Mouse (Mus musculus): ENCODE results near the gene Hipk2. TPM values are rescaled to one million over a fixed set of nuclear protein-coding genes. Genes with fewer than 3 reads are reported as not detected.

Hipk2 gene
- polyA plus RNA-seq, 1 experiment from 2014 or later = 12.7 TPM

DNA sequence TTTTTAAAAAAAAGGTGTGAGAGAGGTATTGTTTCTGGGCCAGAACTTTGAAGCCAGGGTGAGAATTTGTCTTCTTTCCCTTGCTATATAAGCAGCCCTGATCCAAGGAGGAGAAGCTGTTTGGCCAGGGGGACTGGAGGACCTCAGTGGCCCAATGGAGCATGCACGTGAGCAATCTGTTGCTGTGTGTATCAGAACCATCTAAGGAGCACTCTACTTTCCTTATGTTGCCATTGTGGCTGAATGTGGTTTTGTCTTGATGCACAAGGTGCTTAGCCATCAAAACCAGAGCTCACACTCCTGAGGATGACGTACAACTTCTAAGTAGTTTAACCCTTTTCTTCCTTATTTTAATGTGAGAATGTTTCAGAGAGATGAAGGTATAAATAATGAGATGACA is 41.2 kb downstream of the Hipk2 start:
- H3K27ac ChIP-seq (replicated peaks; ENCODE audit: low read depth, low read length) = no peak overlapping the region
- ATAC-seq (replicated peaks; ENCODE audit: insufficient number of reproducible peaks, low FRiP score, low TSS enrichment, low read depth) = no peak
- no peaks in the 10 kb centered on the region for H3K27me3 ChIP-seq (ENCODE audit: control insufficient read depth, insufficient read depth, low read length)
- no peak for DNase-seq (ENCODE audit: low spot score)
- 87% methylated on average over 2 of the region's 2 CpGs for WGBS
- no peak overlapping the region for H3K4me2 ChIP-seq (ENCODE audit: low read depth, low read length)
- no peak overlapping the region for H3K9ac ChIP-seq (replicated peaks; ENCODE audit: low read length)
- no peak overlapping the region for H3K4me3 ChIP-seq (ENCODE audit: low read depth, low read length)
- no peaks in the 10 kb centered on the region for H3K9me3 ChIP-seq (replicated peaks; ENCODE audit: control insufficient read depth, low read length)
- H3K36me3 ChIP-seq (replicated peaks; ENCODE audit: control insufficient read depth, insufficient read depth, low read depth, low read length) = no peaks in the 10 kb centered on the region
- no peaks in the 10 kb centered on the region; the same call in 1 of the 2 replicates for H3K4me1 ChIP-seq (ENCODE audit: control insufficient read depth, insufficient read depth, low read length)

DNA sequence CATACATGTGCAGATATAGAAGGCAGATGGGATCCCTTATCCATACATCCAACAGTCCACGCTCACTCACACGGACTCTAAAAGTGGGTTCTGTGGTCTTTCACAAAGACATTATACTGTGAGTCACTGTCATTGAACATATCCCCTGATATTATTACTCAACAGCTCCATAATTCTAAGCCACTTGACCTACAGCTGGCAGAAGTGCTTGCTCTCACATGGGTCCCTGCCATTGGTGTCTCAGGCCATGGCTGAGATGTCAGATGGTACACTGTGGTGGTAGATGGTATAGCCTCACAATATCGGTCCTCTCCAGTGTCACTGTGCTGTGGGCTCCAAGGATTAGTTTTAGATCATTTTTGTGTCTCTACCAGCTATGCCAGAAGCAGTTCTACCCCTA is 42.2 kb downstream of the Hipk2 start:
- Histone ChIP-seq H3K9me3 (replicated peaks; ENCODE audit: control insufficient read depth, low read length) (no peaks in the 10 kb centered on the region), H3K36me3 (replicated peaks; ENCODE audit: control insufficient read depth, insufficient read depth, low read depth, low read length) (no peaks in the 10 kb centered on the region), H3K27ac (replicated peaks; ENCODE audit: low read depth, low read length) (no peak overlapping the region), H3K4me3 (ENCODE audit: low read depth, low read length) (no peak overlapping the region), H3K4me1 (ENCODE audit: control insufficient read depth, insufficient read depth, low read length) (no peaks in the 10 kb centered on the region; the same call in 1 of the 2 replicates), H3K9ac (replicated peaks; ENCODE audit: low read length) (no peak overlapping the region), H3K4me2 (ENCODE audit: low read depth, low read length) (no peak overlapping the region), H3K27me3 (ENCODE audit: control insufficient read depth, insufficient read depth, low read length) (no peaks in the 10 kb centered on the region)
- ATAC-seq (replicated peaks; ENCODE audit: insufficient number of reproducible peaks, low FRiP score, low TSS enrichment, low read depth) = no peak
- 95% methylated on average over 3 of the region's 3 CpGs for WGBS
- DNase-seq (ENCODE audit: low spot score) = no peak

- no peak overlapping the region for H3K27ac ChIP-seq (replicated peaks; ENCODE audit: low read depth, low read length)
- H3K4me1 ChIP-seq (ENCODE audit: control insufficient read depth, insufficient read depth, low read length) = no peaks in the 10 kb centered on the region; the same call in 1 of the 2 replicates
- ATAC-seq (replicated peaks; ENCODE audit: insufficient number of reproducible peaks, low FRiP score, low TSS enrichment, low read depth) = no peak
- no peak overlapping the region for H3K4me3 ChIP-seq (ENCODE audit: low read depth, low read length)
- no peak for DNase-seq (ENCODE audit: low spot score)
- no peak overlapping the region for H3K4me2 ChIP-seq (ENCODE audit: low read depth, low read length)
- 85% methylated on average over 3 of the region's 3 CpGs for WGBS
- no peaks in the 10 kb centered on the region for H3K9me3 ChIP-seq (replicated peaks; ENCODE audit: control insufficient read depth, low read length)
- H3K27me3 ChIP-seq (ENCODE audit: control insufficient read depth, insufficient read depth, low read length) = no peaks in the 10 kb centered on the region
- H3K36me3 ChIP-seq (replicated peaks; ENCODE audit: control insufficient read depth, insufficient read depth, low read depth, low read length) = no peaks in the 10 kb centered on the region
- no peak overlapping the region for H3K9ac ChIP-seq (replicated peaks; ENCODE audit: low read length)
Measured at GRCm38 (mm10) chr6:38829452-38829851, 46.5 kb downstream of the Hipk2 start.

DNA sequence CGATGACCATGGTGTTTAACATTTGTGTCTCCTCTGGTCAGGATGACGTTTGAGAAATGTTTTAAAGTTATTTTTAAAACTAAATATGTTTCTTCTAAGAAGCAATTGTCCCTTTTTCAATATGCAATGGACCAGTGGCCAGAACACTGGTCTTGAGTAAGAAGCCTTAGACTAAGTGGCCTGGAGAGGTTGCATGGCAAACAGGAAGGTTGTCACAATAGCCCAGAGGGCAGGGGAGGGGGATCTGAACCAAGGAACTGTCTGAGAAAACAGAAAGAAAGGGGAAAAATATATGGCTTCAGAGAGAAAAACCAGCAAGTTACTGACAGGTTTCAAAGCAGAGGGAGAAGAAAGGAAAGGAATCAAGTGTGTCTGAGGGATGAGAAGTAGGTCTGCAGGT is 47.8 kb downstream of the Hipk2 start:
- DNase-seq (ENCODE audit: low spot score) (no peak), ATAC-seq (replicated peaks; ENCODE audit: insufficient number of reproducible peaks, low FRiP score, low TSS enrichment, low read depth) (no peak)
- no peaks in the 10 kb centered on the region for H3K36me3 ChIP-seq (replicated peaks; ENCODE audit: control insufficient read depth, insufficient read depth, low read depth, low read length)
- no peaks in the 10 kb centered on the region for H3K9me3 ChIP-seq (replicated peaks; ENCODE audit: control insufficient read depth, low read length)
- 88% methylated on average over 2 of the region's 2 CpGs for WGBS
- H3K4me1 ChIP-seq (ENCODE audit: control insufficient read depth, insufficient read depth, low read length) = no peaks in the 10 kb centered on the region; the same call in 1 of the 2 replicates
- H3K9ac ChIP-seq (replicated peaks; ENCODE audit: low read length) = no peak overlapping the region
- H3K4me2 ChIP-seq (ENCODE audit: low read depth, low read length) = no peak overlapping the region
- no peak overlapping the region for H3K4me3 ChIP-seq (ENCODE audit: low read depth, low read length)
- H3K27ac ChIP-seq (replicated peaks; ENCODE audit: low read depth, low read length) = no peak overlapping the region
- no peaks in the 10 kb centered on the region for H3K27me3 ChIP-seq (ENCODE audit: control insufficient read depth, insufficient read depth, low read length)

GRCm38 (mm10) chr6:38827435-38827834 is 48.5 kb downstream of the Hipk2 start:
- Histone ChIP-seq H3K4me3 (ENCODE audit: low read depth, low read length) (no peak overlapping the region), H3K4me2 (ENCODE audit: low read depth, low read length) (no peak overlapping the region), H3K9me3 (replicated peaks; ENCODE audit: control insufficient read depth, low read length) (no peaks in the 10 kb centered on the region), H3K36me3 (replicated peaks; ENCODE audit: control insufficient read depth, insufficient read depth, low read depth, low read length) (no peaks in the 10 kb centered on the region), H3K4me1 (ENCODE audit: control insufficient read depth, insufficient read depth, low read length) (no peaks in the 10 kb centered on the region; the same call in 1 of the 2 replicates), H3K27ac (replicated peaks; ENCODE audit: low read depth, low read length) (no peak overlapping the region), H3K9ac (replicated peaks; ENCODE audit: low read length) (no peak overlapping the region), H3K27me3 (ENCODE audit: control insufficient read depth, insufficient read depth, low read length) (no peaks in the 10 kb centered on the region)
- DNase-seq (ENCODE audit: low spot score) (no peak), ATAC-seq (replicated peaks; ENCODE audit: insufficient number of reproducible peaks, low FRiP score, low TSS enrichment, low read depth) (no peak)
- WGBS = 76% methylated on average over 5 of the region's 5 CpGs

GRCm38 (mm10) chr6:38826857-38827256 is 49.1 kb downstream of the Hipk2 start:
- Histone ChIP-seq H3K4me1 (ENCODE audit: control insufficient read depth, insufficient read depth, low read length) (no peaks in the 10 kb centered on the region), H3K9ac (replicated peaks; ENCODE audit: low read length) (no peak overlapping the region), H3K27me3 (ENCODE audit: control insufficient read depth, insufficient read depth, low read length) (no peaks in the 10 kb centered on the region), H3K4me2 (ENCODE audit: low read depth, low read length) (no peak overlapping the region), H3K9me3 (replicated peaks; ENCODE audit: control insufficient read depth, low read length) (no peaks in the 10 kb centered on the region), H3K4me3 (ENCODE audit: low read depth, low read length) (no peak overlapping the region), H3K36me3 (replicated peaks; ENCODE audit: control insufficient read depth, insufficient read depth, low read depth, low read length) (no peaks in the 10 kb centered on the region), H3K27ac (replicated peaks; ENCODE audit: low read depth, low read length) (no peak overlapping the region)
- 61% methylated on average over 3 of the region's 3 CpGs for WGBS
- no peak for ATAC-seq (replicated peaks; ENCODE audit: insufficient number of reproducible peaks, low FRiP score, low TSS enrichment, low read depth)
- DNase-seq (ENCODE audit: low spot score) = no peak

GRCm38 (mm10) chr6:38825886-38826285 is 50.1 kb downstream of the Hipk2 start:
- Histone ChIP-seq H3K36me3 (replicated peaks; ENCODE audit: control insufficient read depth, insufficient read depth, low read depth, low read length) (no peaks in the 10 kb centered on the region), H3K27me3 (ENCODE audit: control insufficient read depth, insufficient read depth, low read length) (no peaks in the 10 kb centered on the region), H3K9ac (replicated peaks; ENCODE audit: low read length) (no peak overlapping the region), H3K9me3 (replicated peaks; ENCODE audit: control insufficient read depth, low read length) (no peaks in the 10 kb centered on the region), H3K4me2 (ENCODE audit: low read depth, low read length) (no peak overlapping the region), H3K4me1 (ENCODE audit: control insufficient read depth, insufficient read depth, low read length) (no peaks in the 10 kb centered on the region), H3K27ac (replicated peaks; ENCODE audit: low read depth, low read length) (no peak overlapping the region), H3K4me3 (ENCODE audit: low read depth, low read length) (no peak overlapping the region)
- no peak for DNase-seq (ENCODE audit: low spot score)
- ATAC-seq (replicated peaks; ENCODE audit: insufficient number of reproducible peaks, low FRiP score, low TSS enrichment, low read depth) = no peak

GRCm38 (mm10) chr6:38823827-38824226 is 52.1 kb downstream of the Hipk2 start:
- DNase-seq (ENCODE audit: low spot score) (no peak), ATAC-seq (replicated peaks; ENCODE audit: insufficient number of reproducible peaks, low FRiP score, low TSS enrichment, low read depth) (no peak)
- Histone ChIP-seq H3K27ac (replicated peaks; ENCODE audit: low read depth, low read length) (no peak overlapping the region), H3K4me2 (ENCODE audit: low read depth, low read length) (no peak overlapping the region), H3K36me3 (replicated peaks; ENCODE audit: control insufficient read depth, insufficient read depth, low read depth, low read length) (no peaks in the 10 kb centered on the region), H3K4me3 (ENCODE audit: low read depth, low read length) (no peak overlapping the region), H3K27me3 (ENCODE audit: control insufficient read depth, insufficient read depth, low read length) (no peaks in the 10 kb centered on the region), H3K9ac (replicated peaks; ENCODE audit: low read length) (no peak overlapping the region), H3K4me1 (ENCODE audit: control insufficient read depth, insufficient read depth, low read length) (no peaks in the 10 kb centered on the region), H3K9me3 (replicated peaks; ENCODE audit: control insufficient read depth, low read length) (no peaks in the 10 kb centered on the region)

Measured in embryonic facial prominence, embryonic 11.5 days (tissue).